Mouse (Mus musculus): ENCODE results near the gene Hist1h2ad. TPM values are rescaled to one million over a fixed set of nuclear protein-coding genes. Genes with fewer than 3 reads are reported as not detected.
"Not testable (repeated sequence)": the region's sequence is repeated elsewhere in the genome, so short reads cannot be mapped to it uniquely, and the experiment has no call there.

Hist1h2ad gene
- polyA plus RNA-seq, 1 experiment: 76.8 TPM

DNA sequence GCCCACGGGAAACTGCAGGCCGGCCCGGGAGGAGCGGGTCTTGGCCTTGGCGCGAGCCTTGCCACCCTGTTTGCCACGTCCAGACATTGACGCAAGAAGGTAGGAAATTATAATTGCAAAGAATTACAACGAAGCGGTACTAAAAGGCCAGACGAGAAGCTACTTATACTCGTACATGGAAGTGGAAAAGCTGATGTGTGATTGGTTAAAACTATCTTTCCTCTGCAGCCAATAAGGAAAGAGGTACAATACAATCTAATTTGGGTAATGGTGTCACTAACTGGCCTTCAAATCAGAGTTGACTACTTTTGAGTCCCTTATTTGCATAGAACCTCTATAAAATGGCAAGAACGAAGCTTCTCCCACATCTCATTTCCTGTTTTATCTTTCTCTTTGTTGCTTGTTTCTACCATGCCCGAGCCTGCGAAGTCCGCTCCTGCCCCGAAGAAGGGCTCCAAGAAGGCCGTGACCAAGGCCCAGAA lies 3.1 kb upstream of the Hist1h2ad start, which contains the start of the genes Hist1h2ae and Hist1h2bg:
Gene Hist1h2ae (minus strand): TSS at position 199 of the 482 bp plus-strand sequence.
Gene Hist1h2bg (plus strand): TSS at position 375 of the 482 bp plus-strand sequence.
- Histone ChIP-seq H3K4me1 (replicated peaks; ENCODE audit: control insufficient read depth, insufficient read depth, low read length) (peaks cover 3% of the 10 kb centered on the region), H3K27me3 (ENCODE audit: control insufficient read depth, insufficient read depth, low read length) (no peaks in the 10 kb centered on the region), H3K4me3 (ENCODE audit: control insufficient read depth, insufficient read depth, low read length) (peak within 1 kb of the TSS; percentile 94), H3K27ac (ENCODE audit: control insufficient read depth, insufficient read depth, low read length) (peak within 1 kb of the TSS; percentile 100), H3K36me3 (ENCODE audit: control insufficient read depth, insufficient read depth, low read length) (no peaks in the 10 kb centered on the region)
- peak; percentile 76 for DNase-seq
- under 1% methylated on average over 18 of the region's 18 CpGs for WGBS
- no peak for TF ChIP-seq POLR2A (IDR thresholded peaks at IDR 0.05; ENCODE audit: control insufficient read depth, extremely low read depth, insufficient read depth, low read length, poor library complexity)
- TF ChIP-seq CTCF (IDR thresholded peaks at IDR 0.05; ENCODE audit: borderline replicate concordance, control insufficient read depth, extremely low read depth, insufficient read depth, low read length, poor library complexity): no peak

DNA sequence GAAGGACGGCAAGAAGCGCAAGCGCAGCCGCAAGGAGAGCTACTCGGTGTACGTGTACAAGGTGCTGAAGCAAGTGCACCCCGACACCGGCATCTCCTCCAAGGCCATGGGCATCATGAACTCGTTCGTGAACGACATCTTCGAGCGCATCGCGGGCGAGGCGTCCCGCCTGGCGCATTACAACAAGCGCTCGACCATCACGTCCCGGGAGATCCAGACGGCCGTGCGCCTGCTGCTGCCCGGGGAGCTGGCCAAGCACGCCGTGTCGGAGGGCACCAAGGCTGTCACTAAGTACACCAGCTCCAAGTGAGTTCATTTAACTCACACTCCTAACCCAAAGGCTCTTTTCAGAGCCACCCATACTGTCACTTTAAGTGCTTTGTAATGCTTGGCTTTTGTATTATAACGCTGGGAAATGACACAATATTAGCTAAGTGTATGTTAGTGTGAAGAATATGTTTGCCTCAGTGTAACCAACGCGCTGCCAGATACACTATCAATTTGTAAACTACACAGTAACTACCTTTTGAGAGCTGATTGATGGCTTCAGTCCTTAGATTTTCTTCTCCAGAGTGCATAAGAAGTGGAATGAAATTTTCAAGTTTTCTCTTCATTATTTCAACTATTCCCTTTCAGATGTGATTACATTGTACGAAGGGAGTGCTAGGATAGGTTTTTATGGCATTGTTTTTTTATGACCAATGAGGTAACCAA lies 2.5 kb upstream of the Hist1h2ad start:
- H3K36me3 ChIP-seq (ENCODE audit: control insufficient read depth, insufficient read depth, low read length); DNase-seq; H3K27me3 ChIP-seq (ENCODE audit: control insufficient read depth, insufficient read depth, low read length); H3K4me1 ChIP-seq (replicated peaks; ENCODE audit: control insufficient read depth, insufficient read depth, low read length): not testable (repeated sequence)
- Histone ChIP-seq H3K4me3 (ENCODE audit: control insufficient read depth, insufficient read depth, low read length) (peak overlapping the region; percentile 45), H3K27ac (ENCODE audit: control insufficient read depth, insufficient read depth, low read length) (peak overlapping the region; percentile 82)
- WGBS: under 1% methylated on average over 19 of the region's 34 CpGs

DNA sequence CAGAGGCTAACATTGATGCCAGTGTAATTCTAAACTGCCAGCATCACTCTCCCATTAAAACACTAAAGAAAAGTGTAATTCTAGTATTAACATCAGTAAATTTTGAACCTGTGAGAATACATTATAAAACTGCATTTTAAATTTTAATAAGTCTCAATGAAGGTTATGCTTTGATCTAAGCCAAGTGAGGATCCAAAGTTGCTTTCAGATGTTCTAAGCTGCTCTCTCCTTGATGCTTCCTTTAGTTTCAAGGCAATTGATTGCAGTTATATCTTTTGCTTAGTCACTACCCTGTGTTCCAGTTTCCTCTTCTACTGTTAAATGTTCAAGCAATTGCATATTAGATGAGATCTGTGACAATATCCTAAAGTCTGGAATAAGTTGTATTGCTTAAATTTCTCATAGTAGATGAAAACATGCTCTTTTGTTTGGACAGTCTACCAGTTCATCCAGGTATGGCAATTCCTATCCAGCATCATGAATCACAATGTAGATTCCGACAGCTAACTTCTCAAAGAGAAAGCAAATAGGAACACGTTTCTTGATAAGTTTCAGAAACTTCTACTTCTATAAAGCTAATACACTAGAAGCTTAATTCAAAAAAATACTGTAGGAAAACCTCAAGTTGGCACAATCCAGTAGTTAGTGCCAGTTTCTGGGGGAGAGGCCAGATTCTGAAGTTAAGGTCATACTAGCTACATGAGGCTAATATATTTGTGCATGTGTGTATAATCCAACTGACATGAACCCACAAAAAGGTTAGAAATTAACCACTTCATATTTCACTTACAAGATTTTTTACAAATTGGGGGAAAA lies 1.8 kb upstream of the Hist1h2ad start:
- DNase-seq: no peak
- Histone ChIP-seq H3K27me3 (ENCODE audit: control insufficient read depth, insufficient read depth, low read length) (no peaks in the 10 kb centered on the region), H3K4me1 (replicated peaks; ENCODE audit: control insufficient read depth, insufficient read depth, low read length) (peaks cover 3% of the 10 kb centered on the region), H3K4me3 (ENCODE audit: control insufficient read depth, insufficient read depth, low read length) (no peak overlapping the region), H3K27ac (ENCODE audit: control insufficient read depth, insufficient read depth, low read length) (no peak overlapping the region), H3K36me3 (ENCODE audit: control insufficient read depth, insufficient read depth, low read length) (no peaks in the 10 kb centered on the region)
- WGBS: 31% methylated on average over 2 of the region's 2 CpGs
- TF ChIP-seq POLR2A (IDR thresholded peaks at IDR 0.05; ENCODE audit: control insufficient read depth, extremely low read depth, insufficient read depth, low read length, poor library complexity) (no peak), CTCF (IDR thresholded peaks at IDR 0.05; ENCODE audit: borderline replicate concordance, control insufficient read depth, extremely low read depth, insufficient read depth, low read length, poor library complexity) (no peak)

DNA sequence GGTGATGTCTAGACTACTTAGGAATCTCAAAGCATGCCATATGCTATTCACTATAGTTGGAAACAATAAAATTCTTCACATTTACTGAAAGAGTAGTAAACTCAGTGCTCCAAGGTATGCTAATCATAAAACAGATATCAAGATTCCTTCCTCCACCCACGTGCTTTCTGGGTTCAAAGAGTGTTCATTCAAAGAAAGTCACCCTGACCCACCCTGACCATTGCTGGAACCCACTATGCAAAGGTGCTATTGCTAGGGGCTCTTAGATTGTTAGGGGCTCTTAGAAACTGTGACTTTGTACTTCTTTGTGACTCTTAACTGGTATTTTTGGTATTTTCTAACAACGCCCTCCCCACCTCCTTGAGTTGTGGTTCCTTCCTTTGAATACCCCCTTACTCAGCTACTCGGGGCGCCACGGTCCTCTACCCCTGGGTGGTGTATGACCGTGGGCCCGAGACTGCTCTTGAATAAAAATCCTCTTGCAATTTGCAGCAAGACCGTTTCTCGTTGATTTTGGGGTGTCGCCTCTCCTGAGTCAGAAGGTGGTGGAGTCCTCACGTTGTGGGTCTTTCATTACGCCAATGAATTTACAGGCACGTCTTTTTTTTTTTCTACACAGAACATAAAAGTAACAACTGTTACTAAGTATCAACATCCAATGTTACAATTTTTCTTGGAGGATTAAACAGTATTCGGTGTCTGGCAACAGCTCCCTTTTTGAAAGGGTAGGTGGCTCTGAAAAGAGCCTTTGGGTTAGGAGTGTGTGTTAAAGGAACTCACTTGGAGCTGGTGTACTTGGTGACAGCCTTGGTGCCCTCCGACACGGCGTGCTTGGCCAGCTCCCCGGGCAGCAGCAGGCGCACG lies 915 bp upstream of the Hist1h2ad start:
- WGBS: 5% methylated on average over 20 of the region's 20 CpGs
- not testable (repeated sequence) for DNase-seq; H3K27me3 ChIP-seq (ENCODE audit: control insufficient read depth, insufficient read depth, low read length); H3K4me1 ChIP-seq (replicated peaks; ENCODE audit: control insufficient read depth, insufficient read depth, low read length); H3K36me3 ChIP-seq (ENCODE audit: control insufficient read depth, insufficient read depth, low read length)
- H3K4me3 ChIP-seq (ENCODE audit: control insufficient read depth, insufficient read depth, low read length): peak overlapping the region; percentile 55
- peak overlapping the region; percentile 93 for H3K27ac ChIP-seq (ENCODE audit: control insufficient read depth, insufficient read depth, low read length)

DNA sequence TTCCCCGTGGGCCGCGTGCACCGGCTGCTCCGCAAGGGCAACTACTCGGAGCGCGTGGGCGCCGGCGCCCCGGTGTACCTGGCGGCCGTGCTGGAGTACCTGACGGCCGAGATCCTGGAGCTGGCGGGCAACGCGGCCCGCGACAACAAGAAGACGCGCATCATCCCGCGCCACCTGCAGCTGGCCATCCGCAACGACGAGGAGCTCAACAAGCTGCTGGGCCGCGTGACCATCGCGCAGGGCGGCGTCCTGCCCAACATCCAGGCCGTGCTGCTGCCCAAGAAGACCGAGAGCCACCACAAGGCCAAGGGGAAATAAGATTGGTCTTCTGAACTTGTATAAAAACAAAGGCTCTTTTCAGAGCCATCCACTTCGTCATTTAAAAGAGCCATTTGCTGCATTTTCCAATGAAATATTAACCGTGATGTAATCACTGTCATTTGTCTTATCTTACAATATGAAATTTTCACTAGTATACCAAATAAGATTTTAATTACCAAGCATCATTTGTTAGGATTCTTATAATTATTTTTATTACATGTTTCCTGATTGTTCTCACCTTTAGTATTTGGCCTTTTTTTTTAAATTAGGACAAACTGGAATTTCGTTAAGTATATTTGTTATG lies 477 bp downstream of the Hist1h2ad start:
- under 1% methylated on average over 13 of the region's 39 CpGs for WGBS
- peak overlapping the region; percentile 94 for H3K27ac ChIP-seq (ENCODE audit: control insufficient read depth, insufficient read depth, low read length)

DNA sequence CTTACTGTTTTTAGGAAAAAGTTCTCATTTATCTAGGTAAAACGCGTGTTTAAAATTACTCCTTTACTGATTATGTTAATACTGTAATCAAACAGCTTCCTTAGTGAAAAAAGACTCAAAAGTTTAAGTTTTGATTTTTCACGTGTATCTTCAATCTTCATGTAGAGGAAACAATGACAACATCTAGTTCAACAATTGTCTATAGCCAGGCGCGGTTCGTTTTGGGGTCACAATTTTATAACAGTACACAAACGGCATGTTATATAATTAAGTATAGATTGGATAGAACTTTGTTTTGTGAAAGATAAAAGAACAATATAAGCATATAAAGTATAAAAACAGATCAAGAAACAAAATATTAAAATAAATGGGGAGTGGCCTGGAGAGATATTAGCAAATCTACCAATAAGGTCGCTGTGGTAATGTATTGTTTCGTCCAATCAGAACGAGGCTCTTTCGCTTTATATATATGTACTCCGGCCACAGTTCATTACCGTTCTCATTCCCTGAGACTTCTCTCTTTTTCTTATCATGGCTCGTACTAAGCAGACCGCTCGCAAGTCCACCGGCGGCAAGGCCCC lies 1.2 kb downstream of the Hist1h2ad start, which contains the start of gene Hist1h3d:
Gene Hist1h3d (plus strand): TSS at position 493 of the 581 bp plus-strand sequence.
- no peaks in the 10 kb centered on the region for H3K36me3 ChIP-seq (ENCODE audit: control insufficient read depth, insufficient read depth, low read length)
- no peaks in the 10 kb centered on the region for H3K27me3 ChIP-seq (ENCODE audit: control insufficient read depth, insufficient read depth, low read length)
- WGBS: under 1% methylated on average over 18 of the region's 18 CpGs
- no peak for DNase-seq
- H3K4me3 ChIP-seq (ENCODE audit: control insufficient read depth, insufficient read depth, low read length): peak within 1 kb of the TSS; percentile 47
- TF ChIP-seq POLR2A (IDR thresholded peaks at IDR 0.05; ENCODE audit: control insufficient read depth, extremely low read depth, insufficient read depth, low read length, poor library complexity) (no peak), CTCF (IDR thresholded peaks at IDR 0.05; ENCODE audit: borderline replicate concordance, control insufficient read depth, extremely low read depth, insufficient read depth, low read length, poor library complexity) (no peak)
- peaks cover 3% of the 10 kb centered on the region for H3K4me1 ChIP-seq (replicated peaks; ENCODE audit: control insufficient read depth, insufficient read depth, low read length)
- H3K27ac ChIP-seq (ENCODE audit: control insufficient read depth, insufficient read depth, low read length): peak within 1 kb of the TSS; percentile 94

More for the DNA sequence above, 477 bp downstream of the Hist1h2ad start:
- peak overlapping the region; percentile 47 for H3K4me3 ChIP-seq (ENCODE audit: control insufficient read depth, insufficient read depth, low read length)
- not testable (repeated sequence) for H3K27me3 ChIP-seq (ENCODE audit: control insufficient read depth, insufficient read depth, low read length); H3K4me1 ChIP-seq (replicated peaks; ENCODE audit: control insufficient read depth, insufficient read depth, low read length); H3K36me3 ChIP-seq (ENCODE audit: control insufficient read depth, insufficient read depth, low read length); DNase-seq

DNA sequence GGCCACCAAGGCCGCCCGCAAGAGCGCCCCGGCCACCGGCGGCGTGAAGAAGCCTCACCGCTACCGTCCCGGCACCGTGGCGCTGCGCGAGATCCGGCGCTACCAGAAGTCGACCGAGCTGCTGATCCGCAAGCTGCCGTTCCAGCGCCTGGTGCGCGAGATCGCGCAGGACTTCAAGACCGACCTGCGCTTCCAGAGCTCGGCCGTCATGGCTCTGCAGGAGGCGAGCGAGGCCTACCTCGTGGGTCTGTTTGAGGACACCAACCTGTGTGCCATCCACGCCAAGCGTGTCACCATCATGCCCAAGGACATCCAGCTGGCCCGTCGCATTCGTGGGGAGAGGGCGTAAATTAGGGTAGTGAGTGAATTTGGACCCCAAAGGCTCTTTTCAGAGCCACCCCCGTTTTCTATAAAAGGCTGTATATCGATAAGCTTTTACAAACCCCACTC lies 1.7 kb downstream of the Hist1h2ad start:
- 1% methylated on average over 17 of the region's 40 CpGs for WGBS
- not testable (repeated sequence) for DNase-seq; H3K27me3 ChIP-seq (ENCODE audit: control insufficient read depth, insufficient read depth, low read length); H3K36me3 ChIP-seq (ENCODE audit: control insufficient read depth, insufficient read depth, low read length); H3K4me1 ChIP-seq (replicated peaks; ENCODE audit: control insufficient read depth, insufficient read depth, low read length)
- Histone ChIP-seq H3K27ac (ENCODE audit: control insufficient read depth, insufficient read depth, low read length) (peak overlapping the region; percentile 49), H3K4me3 (ENCODE audit: control insufficient read depth, insufficient read depth, low read length) (peak overlapping the region; percentile 43)
